Mouse (Mus musculus) gonadal fat pad, adult 2 months (tissue): ENCODE data around the gene Aldh18a1. TPM values are rescaled to one million over a fixed set of nuclear protein-coding genes. Genes with fewer than 3 reads are reported as not detected.

Source experiments
- polyA plus RNA-seq: library from polyadenylated mRNA; depleted of rRNA; stranded (reverse); fragments of >200 nt; gene quantifications from 2 replicates; pipeline ENCODE4 v1.2.3, GENCODE M21; 2012; rRNA removed

Gene Aldh18a1
- polyA plus RNA-seq, 1 experiment, result 24.8 TPM

Other genes starting within 250 kb of the Aldh18a1 start
- gene Sorbs1, start 74.7 kb downstream of the Aldh18a1 start, polyA plus RNA-seq, result 113 and 122 TPM in 2 replicates
- 13.5 and 14.1 TPM in 2 replicates for gene Tctn3, start 23.8 kb upstream of the Aldh18a1 start, polyA plus RNA-seq
- gene Entpd1, start 23.9 kb upstream of the Aldh18a1 start, polyA plus RNA-seq, result 23.8 and 24.3 TPM in 2 replicates
- gene Cc2d2b, start 160.3 kb upstream of the Aldh18a1 start, polyA plus RNA-seq, result 0.05 and 0.10 TPM in 2 replicates
- gene Ccnj, start 242.8 kb upstream of the Aldh18a1 start, polyA plus RNA-seq, result 5.1 and 6.9 TPM in 2 replicates